Mouse (Mus musculus): ENCODE measurements around the gene Ciz1. TPM values are rescaled to one million over a fixed set of nuclear protein-coding genes. Genes with fewer than 3 reads are reported as not detected.
"Not testable (repeated sequence)": the region's sequence is repeated elsewhere in the genome, so short reads cannot be mapped to it uniquely, and the experiment has no call there.

Gene Ciz1
- total RNA-seq, 2 experiments from 2014 or later, result 41.0 to 140 TPM

DNA sequence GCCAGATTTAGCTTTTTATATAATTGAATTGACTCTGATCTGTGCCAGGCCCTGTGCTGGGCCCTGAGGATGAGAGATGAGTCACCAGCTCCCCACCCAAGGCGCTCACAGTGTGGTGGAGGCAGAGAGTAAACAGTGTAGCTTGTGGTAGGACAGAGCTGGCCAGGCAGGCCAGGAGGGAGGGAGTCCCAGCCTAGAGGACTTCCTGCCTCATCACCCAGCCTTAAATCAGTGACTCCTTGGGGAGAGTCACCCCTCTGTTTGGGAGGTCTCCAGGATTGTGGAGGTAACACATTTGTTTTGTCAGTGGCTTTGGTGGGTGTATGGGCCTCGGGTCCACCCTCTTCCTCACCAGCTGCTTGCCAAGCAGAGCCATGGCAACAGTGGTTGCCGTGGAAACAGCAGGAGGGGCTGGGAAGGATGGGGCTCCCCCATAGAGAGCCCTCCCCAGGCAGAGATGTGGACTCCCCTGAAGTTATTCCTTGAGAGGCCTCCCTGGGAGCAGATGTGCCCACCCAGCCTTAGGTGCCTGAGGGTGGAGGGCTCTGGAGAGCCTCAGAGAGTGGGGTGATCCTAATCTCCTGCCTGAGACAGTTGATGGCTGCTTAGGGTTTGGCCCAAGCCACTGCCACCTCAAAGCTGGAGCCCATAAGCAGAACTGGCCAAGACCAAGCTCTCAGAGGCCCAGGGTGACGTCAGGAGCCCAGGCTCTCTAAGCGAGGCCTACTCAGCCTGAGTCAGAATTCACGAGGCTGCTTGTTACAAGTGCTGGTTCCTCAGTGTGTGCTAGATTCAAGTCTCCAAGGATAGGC is 9.4 kb upstream of the Ciz1 start:
- no peak for ATAC-seq (replicated peaks; ENCODE audit: low FRiP score, low TSS enrichment, poor library complexity, severe bottlenecking)

DNA sequence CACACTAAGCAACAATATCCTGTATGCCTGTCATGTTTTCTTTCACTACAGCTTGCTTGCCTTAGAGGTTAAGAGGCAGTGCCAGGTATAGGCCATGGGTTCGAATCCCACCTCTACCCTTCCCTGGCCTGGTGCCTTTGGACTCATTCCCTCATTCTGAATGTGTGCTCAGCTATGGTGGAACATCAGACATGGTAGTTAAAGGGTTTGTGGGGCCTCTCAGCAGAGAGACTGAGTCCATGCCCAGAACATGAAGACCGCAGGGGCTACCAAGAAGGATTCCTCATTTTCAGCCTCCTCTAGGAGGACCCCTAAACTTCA is 8.8 kb upstream of the Ciz1 start:
- no peak for ATAC-seq (replicated peaks; ENCODE audit: low FRiP score, low TSS enrichment, poor library complexity, severe bottlenecking)

GRCm38 (mm10) chr2:32344056-32344455 is 8.1 kb upstream of the Ciz1 start:
- ATAC-seq (replicated peaks; ENCODE audit: low FRiP score, low TSS enrichment, poor library complexity, severe bottlenecking), result no peak

- no peak for ATAC-seq (replicated peaks; ENCODE audit: low FRiP score, low TSS enrichment, poor library complexity, severe bottlenecking)
Measured at GRCm38 (mm10) chr2:32344598-32345321, 7.4 kb upstream of the Ciz1 start.

GRCm38 (mm10) chr2:32347019-32347418 is 5.1 kb upstream of the Ciz1 start:
- no peak for ATAC-seq (replicated peaks; ENCODE audit: low FRiP score, low TSS enrichment, poor library complexity, severe bottlenecking)

- no peak for ATAC-seq (replicated peaks; ENCODE audit: low FRiP score, low TSS enrichment, poor library complexity, severe bottlenecking)
Measured at GRCm38 (mm10) chr2:32348311-32348710, 3.8 kb upstream of the Ciz1 start.

DNA sequence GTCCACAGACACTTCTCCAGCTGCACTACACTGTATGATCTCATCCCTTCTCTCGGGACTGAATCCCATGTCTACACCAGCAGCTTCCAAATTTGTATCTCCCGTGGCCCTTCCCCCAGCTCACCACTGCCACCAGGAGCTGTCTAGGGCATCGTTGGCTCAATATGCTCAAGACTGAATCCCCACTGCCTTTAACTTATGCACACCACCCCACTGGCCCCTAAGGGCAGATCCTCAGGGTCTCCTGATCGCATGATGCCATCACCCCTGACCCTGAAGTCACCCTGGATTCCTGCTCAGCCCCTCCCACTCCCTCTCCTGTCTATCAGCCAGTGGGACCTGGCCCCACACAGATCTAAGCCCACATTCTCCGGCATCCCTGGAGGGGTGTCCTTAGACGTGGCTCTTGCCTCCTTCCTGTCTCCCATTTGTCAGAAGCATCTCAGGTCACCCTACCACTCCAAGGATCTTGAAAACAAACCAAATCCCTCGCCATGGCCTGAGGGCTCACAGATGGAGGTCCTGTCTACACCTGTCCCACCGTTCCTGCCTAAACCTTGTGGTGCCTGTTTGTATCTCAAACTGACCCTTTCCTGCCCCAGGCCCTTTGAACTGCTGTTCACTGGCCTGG is 2.4 kb upstream of the Ciz1 start:
- ATAC-seq (replicated peaks; ENCODE audit: low FRiP score, low TSS enrichment, poor library complexity, severe bottlenecking), result no peak

- ATAC-seq (replicated peaks; ENCODE audit: low FRiP score, low TSS enrichment, poor library complexity, severe bottlenecking), result no peak
Measured at GRCm38 (mm10) chr2:32350471-32351051, 1.6 kb upstream of the Ciz1 start.

GRCm38 (mm10) chr2:32351471-32351961 is 611 bp upstream of the Ciz1 start:
- no peak for ATAC-seq (replicated peaks; ENCODE audit: low FRiP score, low TSS enrichment, poor library complexity, severe bottlenecking)

DNA sequence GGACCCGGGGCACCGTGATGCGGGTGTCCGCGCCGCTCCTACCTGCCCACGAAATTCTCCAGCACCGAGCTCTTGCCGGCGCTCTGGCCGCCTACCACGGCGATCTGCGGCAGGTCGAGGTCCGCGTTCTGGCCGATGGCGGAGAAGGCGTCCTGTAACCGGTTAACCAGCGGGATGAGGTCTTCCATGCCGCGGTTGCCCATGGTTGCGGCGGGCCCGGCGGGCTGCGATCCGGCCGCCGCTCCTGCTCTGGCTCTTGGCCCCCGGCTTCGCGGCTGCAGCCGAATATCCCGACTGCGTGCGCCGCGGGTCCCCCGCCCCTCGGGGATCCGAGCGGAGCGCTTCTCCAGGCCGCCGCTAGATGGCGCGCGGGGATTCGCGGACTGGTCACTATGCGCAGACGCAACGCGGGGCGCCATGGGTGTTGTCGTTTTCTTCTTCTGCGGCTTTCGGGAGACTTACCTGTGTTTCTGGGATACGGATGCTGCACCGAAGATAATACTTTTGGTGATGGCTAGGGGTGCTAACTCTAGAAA is 948 bp downstream of the Ciz1 start, which contains the start of gene Dnm1:
Gene Dnm1 (minus strand): TSS at position 332 of the 536 bp plus-strand sequence.
- peak; percentile 75 for ATAC-seq (replicated peaks; ENCODE audit: low FRiP score, low TSS enrichment, poor library complexity, severe bottlenecking)

- ATAC-seq (replicated peaks; ENCODE audit: low FRiP score, low TSS enrichment, poor library complexity, severe bottlenecking), result no peak
Measured at GRCm38 (mm10) chr2:32353836-32354235, 1.7 kb downstream of the Ciz1 start.

GRCm38 (mm10) chr2:32354336-32354895 is 2.3 kb downstream of the Ciz1 start:
- ATAC-seq (replicated peaks; ENCODE audit: low FRiP score, low TSS enrichment, poor library complexity, severe bottlenecking), result no peak

GRCm38 (mm10) chr2:32356216-32356615 is 4.1 kb downstream of the Ciz1 start:
- no peak for ATAC-seq (replicated peaks; ENCODE audit: low FRiP score, low TSS enrichment, poor library complexity, severe bottlenecking)

DNA sequence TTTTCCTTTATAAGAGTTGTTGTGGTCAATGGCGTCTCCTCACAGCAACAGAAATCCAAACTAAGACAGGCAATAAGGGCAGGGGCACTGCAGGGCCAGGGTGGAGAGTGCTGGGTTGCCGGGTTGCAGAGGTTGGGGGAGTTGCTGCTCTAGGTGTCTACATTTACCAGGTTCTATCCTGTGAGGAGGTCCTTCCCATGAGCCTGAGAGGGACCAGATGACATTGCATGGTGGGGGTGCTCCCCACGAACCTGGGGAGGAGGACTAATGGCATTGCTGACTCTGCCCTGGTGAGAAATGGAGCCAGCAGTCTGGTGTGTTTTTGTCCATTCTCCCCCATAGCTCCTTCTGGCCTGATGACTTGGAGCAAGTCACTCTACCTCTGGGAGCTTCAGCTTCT is 5.6 kb downstream of the Ciz1 start:
- no peak for ATAC-seq (replicated peaks; ENCODE audit: low FRiP score, low TSS enrichment, poor library complexity, severe bottlenecking)

DNA sequence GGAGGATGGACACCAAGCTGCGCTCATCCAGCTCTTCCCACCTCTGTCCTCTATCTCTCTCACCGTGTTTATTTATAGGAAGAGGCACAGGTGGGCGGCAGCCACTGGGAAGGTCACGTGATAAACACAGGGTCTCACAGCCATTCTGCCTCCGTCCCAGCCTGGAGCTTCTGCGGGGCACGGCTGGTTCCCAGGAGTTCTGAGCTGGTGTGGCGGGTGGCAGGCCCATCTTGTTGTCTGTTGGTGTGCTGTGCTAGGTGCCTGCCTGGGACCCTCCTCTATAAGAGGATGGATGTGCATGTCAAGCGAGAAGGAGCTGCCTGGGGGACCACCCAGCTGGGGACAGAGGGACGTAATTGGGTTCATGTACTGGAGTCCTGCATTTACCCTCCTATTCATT is 6.3 kb downstream of the Ciz1 start:
- ATAC-seq (replicated peaks; ENCODE audit: low FRiP score, low TSS enrichment, poor library complexity, severe bottlenecking), result no peak

- ATAC-seq (replicated peaks; ENCODE audit: low FRiP score, low TSS enrichment, poor library complexity, severe bottlenecking), result no peak
Measured at GRCm38 (mm10) chr2:32360741-32361140, 8.6 kb downstream of the Ciz1 start.

GRCm38 (mm10) chr2:32361437-32361836 is 9.3 kb downstream of the Ciz1 start:
- peak; percentile 64 for ATAC-seq (replicated peaks; ENCODE audit: low FRiP score, low TSS enrichment, poor library complexity, severe bottlenecking)

DNA sequence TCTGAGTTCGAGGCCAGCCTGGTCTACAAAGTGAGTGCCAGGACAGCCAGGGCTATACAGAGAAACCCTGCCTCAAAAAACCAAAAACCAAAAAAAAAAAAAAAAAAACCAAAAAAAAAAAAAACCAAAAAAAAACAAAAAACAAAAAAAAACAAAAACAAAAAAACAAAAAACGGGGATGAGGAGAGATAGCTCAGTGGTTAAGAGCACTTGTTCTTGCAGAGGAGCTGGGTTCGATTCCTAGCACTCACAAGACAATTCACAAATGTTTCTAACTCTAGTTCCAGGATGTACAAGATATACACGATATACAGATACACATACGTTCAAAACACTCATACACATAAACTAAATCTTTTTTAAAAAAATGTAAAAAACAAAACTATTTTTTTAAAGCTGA is 10.1 kb downstream of the Ciz1 start:
- not testable (repeated sequence) for ATAC-seq (replicated peaks; ENCODE audit: low FRiP score, low TSS enrichment, poor library complexity, severe bottlenecking)

GRCm38 (mm10) chr2:32362817-32363340 is 10.8 kb downstream of the Ciz1 start:
- peak; percentile 79 for ATAC-seq (replicated peaks; ENCODE audit: low FRiP score, low TSS enrichment, poor library complexity, severe bottlenecking)

Measured in megakaryocyte-erythroid progenitor cell, adult 5-6 weeks (primary cell).